Mouse (Mus musculus): ENCODE data around the gene Cxcl16. TPM values are rescaled to one million over a fixed set of nuclear protein-coding genes. Genes with fewer than 3 reads are reported as not detected.

The Cxcl16 gene
- 0.87 and 1.1 TPM in 2 replicates for polyA plus RNA-seq (2016; fragmentation: Nextera tagmentation; extraction: Ambion mirVana)

DNA sequence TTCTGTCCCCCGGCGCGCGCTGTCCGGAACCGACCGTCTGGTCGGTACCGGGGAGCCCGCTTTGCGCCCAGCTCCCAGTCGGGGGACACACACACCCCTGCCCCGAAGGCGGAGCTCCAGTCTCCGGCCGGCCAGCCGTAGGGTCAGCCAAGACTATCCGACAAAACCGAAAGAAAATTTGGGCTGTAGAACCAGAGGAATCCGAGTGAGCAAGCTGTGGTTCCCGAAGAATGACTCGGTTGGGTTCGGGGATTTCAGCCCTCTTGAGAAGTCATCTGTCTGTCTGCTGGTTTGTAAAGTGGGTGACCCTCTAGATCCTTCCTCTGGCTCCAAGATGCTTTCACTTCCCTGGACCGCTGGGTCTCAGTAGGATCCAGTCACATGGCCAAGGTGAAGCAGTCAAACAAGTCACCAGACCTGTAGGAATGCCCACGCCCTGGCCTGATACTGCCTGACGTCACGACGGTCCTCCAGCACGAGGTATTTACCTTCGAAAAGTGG lies at the start of gene Cxcl16:
Cxcl16 (minus strand) TSS at position 384 of the 501 bp plus-strand sequence.
- H3K27ac ChIP-seq = no peak within 1 kb of the TSS
- peak within 1 kb of the TSS; percentile 58 for H3K4me3 ChIP-seq
- ATAC-seq = no peak
- peaks cover 69% of the 10 kb centered on the region for H3K27me3 ChIP-seq (replicated peaks)
- H3K4me1 ChIP-seq = peaks cover 9% of the 10 kb centered on the region; the same call in 1 of the 2 replicates
- H3K9me3 ChIP-seq (replicated peaks) = 0 out of 2 replicates have a peak, but pooled peaks cover 3% of the 10 kb centered on the region
- H3K4me2 ChIP-seq = peak within 1 kb of the TSS; percentile 77
- H3K36me3 ChIP-seq = no peaks in the 10 kb centered on the region
- H3K9ac ChIP-seq = peak within 1 kb of the TSS; percentile 48; the same call in 1 of the 2 replicates
- WGBS (ENCODE audit: insufficient replicate concordance) = 4% methylated on average over 30 of the region's 30 CpGs

DNA sequence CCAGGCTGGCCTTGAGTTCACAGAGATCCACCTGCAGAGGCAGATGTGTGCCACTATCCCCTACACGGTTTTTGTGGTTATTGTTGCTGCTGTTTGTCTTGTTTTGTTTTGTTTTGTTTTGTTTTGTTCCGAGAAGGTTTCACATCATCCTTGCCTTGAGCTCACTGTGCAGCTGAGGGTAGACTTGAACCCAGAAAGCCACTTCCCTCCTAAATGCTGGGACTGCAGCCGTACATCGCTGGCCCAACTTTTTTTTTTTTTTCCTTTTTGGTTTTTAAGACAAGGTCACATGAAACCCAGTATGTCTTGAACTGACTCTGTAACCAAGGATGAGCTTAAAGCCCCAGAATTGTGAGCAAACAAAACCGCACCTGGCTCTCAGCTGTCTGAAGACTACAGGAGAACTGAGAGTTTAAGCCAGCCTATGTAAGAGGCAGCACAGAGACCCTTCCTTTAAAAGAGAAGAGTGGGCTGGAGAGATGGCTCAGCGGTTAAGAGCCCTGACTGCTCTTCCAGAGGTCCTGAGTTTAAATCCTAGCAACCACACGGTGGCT lies 47.3 kb upstream of the Cxcl16 start:
- no peak for ATAC-seq
- Histone ChIP-seq H3K4me3 (no peak overlapping the region), H3K9ac (no peak overlapping the region), H3K27ac (no peak overlapping the region), H3K27me3 (replicated peaks) (peaks cover 50% of the 10 kb centered on the region), H3K4me1 (peaks cover 26% of the 10 kb centered on the region), H3K9me3 (replicated peaks) (no peaks in the 10 kb centered on the region), H3K4me2 (no peak overlapping the region), H3K36me3 (no peaks in the 10 kb centered on the region)
- WGBS (ENCODE audit: insufficient replicate concordance) = 61% methylated on average over 7 of the region's 7 CpGs

DNA sequence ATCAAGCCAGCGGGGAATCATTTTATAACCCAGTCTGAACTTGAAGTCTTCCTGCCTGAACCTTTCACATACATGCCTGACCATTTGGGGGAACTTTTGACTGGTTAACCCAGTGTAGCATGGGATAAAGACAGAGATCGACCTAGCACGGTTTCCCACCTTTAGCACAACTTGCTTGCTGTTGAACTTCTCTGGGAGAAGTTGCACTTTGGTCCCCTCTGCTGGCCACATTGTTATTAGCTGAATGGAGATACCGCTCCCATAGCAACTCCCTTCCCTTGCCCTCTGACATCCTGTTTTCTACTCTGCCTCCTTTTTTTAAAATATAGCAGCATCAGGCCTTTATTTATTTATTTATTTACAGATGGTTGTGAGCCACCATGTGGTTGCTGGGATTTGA lies 46.6 kb upstream of the Cxcl16 start:
- no peaks in the 10 kb centered on the region for H3K36me3 ChIP-seq
- ATAC-seq = no peak
- 18% methylated on average over 4 of the region's 4 CpGs for WGBS (ENCODE audit: insufficient replicate concordance)

DNA sequence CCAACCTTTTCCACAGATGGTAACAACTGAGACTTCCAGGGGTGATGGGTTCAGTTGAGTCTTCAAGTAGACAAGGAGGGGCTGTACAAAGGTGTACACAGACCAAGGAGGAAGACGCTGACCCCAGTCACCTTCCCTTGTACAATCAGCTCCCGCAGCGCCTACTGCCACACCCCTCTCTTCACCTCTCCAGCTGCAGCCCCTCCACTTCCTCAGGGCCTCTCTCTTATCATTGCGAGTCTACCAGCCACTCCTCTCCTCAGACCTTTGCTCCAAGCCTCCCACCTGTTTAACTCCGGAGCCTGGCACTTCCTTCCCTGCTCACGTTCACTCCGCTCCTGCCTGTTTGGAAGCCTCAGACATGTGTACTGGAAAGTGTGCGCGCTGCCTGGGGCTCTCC lies 45.2 kb upstream of the Cxcl16 start, which contains the start of gene Tm4sf5:
Tm4sf5 (plus strand) TSS at position 275 of the 400 bp plus-strand sequence.
- Histone ChIP-seq H3K9ac (no peak within 1 kb of the TSS), H3K4me3 (no peak within 1 kb of the TSS), H3K27me3 (replicated peaks) (peaks cover 46% of the 10 kb centered on the region), H3K4me1 (peaks cover 21% of the 10 kb centered on the region), H3K27ac (no peak within 1 kb of the TSS), H3K36me3 (no peaks in the 10 kb centered on the region), H3K9me3 (replicated peaks) (no peaks in the 10 kb centered on the region), H3K4me2 (peak within 1 kb of the TSS; percentile 26)
- ATAC-seq = peak; percentile 42; the same call in 1 of the 2 replicates
- 27% methylated on average over 9 of the region's 9 CpGs for WGBS (ENCODE audit: insufficient replicate concordance)

More for the DNA sequence above, 46.6 kb upstream of the Cxcl16 start:
- Histone ChIP-seq H3K4me3 (no peak overlapping the region), H3K27ac (no peak overlapping the region), H3K4me2 (peak overlapping the region; percentile 37), H3K9me3 (replicated peaks) (no peaks in the 10 kb centered on the region), H3K9ac (no peak overlapping the region), H3K27me3 (replicated peaks) (peaks cover 54% of the 10 kb centered on the region), H3K4me1 (peaks cover 25% of the 10 kb centered on the region)

DNA sequence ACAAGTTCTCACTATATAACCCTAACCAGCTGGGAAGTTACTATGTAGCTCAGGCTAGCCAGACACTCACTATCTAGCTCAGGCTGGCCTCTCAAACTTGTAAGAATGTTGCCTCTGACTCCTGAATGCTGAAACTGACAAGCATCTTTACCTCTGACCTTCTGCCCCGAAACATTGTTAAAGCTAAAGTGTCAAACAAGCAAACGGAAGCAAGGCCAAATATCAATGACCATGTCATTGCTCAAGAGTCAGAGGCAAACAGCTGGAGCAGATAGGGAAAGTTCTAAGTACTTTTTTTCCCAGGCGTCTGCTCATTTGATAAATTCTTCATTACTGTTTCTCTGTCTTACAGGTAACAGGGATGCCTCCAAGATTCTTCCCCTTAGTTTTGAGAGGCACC lies 42.2 kb upstream of the Cxcl16 start:
- peaks cover 21% of the 10 kb centered on the region for H3K4me1 ChIP-seq
- 39% methylated on average over 3 of the region's 3 CpGs for WGBS (ENCODE audit: insufficient replicate concordance)
- H3K36me3 ChIP-seq = no peaks in the 10 kb centered on the region
- no peak overlapping the region for H3K9ac ChIP-seq
- H3K27ac ChIP-seq = no peak overlapping the region
- no peak overlapping the region for H3K4me3 ChIP-seq
- ATAC-seq = no peak
- H3K9me3 ChIP-seq (replicated peaks) = no peaks in the 10 kb centered on the region
- no peak overlapping the region for H3K4me2 ChIP-seq
- 0 out of 2 replicates have a peak, but pooled peaks cover 19% of the 10 kb centered on the region for H3K27me3 ChIP-seq (replicated peaks)

DNA sequence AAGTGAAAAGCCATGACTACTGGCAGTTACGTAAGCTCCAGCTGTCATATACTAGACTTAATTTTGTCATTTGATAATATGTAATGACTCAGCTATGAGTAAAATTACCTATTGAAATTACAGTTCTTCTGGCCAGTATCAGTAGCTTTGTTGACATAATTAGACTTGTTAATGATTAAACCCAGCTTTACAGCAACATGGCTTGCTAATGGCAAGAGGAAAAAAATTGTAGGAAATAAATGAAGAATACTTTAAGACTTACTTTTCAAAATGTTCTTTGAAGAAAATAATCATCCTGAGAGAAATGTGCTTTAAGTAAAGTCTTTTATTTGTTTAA lies 40.7 kb upstream of the Cxcl16 start:
- Histone ChIP-seq H3K4me3 (no peak overlapping the region), H3K27ac (no peak overlapping the region), H3K9me3 (replicated peaks) (no peaks in the 10 kb centered on the region), H3K4me1 (peaks cover 10% of the 10 kb centered on the region), H3K36me3 (no peaks in the 10 kb centered on the region), H3K9ac (no peak overlapping the region), H3K27me3 (replicated peaks) (peaks cover 19% of the 10 kb centered on the region; the same call in 1 of the 2 replicates), H3K4me2 (no peak overlapping the region)
- 87% methylated on average over 1 of the region's 1 CpGs for WGBS (ENCODE audit: insufficient replicate concordance)
- ATAC-seq = no peak

DNA sequence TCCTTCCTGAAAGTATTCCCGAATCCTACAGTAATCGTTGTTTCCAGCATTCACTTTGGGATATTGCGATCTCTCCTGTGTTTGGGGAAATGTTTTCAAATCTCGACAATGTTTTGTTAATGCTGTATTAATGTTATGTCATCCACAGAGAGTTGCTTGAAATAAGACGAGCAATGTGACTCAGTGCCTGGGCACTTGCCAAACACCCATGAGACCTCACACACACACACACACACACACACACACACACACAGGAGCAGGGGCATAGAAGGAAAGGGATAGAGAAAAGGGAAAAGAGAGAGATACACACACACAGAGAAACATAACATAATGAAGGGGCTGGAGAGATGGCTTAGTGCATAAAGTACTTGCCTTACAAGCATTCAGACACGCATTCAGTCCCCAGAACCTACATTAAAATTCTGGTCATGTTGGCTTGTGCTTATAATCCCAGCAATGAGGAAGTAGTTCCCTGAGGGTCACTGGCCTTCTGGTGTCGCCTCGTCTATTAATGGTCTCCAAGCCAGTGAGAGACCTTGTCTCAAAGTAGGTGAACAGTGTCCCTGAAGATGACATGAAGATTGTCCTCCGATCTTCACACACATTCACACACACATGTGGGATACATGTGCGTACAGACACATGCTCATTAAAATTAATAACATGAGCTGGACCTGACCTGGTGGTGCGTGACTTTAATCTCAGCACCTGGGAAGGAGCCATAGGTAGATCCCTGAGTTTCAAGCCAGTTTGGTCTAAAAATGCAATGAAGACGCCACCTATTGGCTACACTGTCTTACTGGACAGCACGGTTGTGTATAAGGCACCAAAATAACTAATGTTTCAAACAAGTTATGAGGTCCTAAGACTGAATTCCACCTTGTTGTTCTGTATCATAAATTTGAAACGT lies 40.0 kb upstream of the Cxcl16 start:
- no peaks in the 10 kb centered on the region for H3K36me3 ChIP-seq
- H3K4me2 ChIP-seq = no peak overlapping the region
- ATAC-seq = no peak
- no peak overlapping the region for H3K27ac ChIP-seq
- H3K27me3 ChIP-seq (replicated peaks) = peaks cover 16% of the 10 kb centered on the region; the same call in 1 of the 2 replicates
- peaks cover 4% of the 10 kb centered on the region for H3K4me1 ChIP-seq
- 61% methylated on average over 14 of the region's 14 CpGs for WGBS (ENCODE audit: insufficient replicate concordance)
- H3K9ac ChIP-seq = no peak overlapping the region
- H3K9me3 ChIP-seq (replicated peaks) = no peaks in the 10 kb centered on the region
- H3K4me3 ChIP-seq = no peak overlapping the region

DNA sequence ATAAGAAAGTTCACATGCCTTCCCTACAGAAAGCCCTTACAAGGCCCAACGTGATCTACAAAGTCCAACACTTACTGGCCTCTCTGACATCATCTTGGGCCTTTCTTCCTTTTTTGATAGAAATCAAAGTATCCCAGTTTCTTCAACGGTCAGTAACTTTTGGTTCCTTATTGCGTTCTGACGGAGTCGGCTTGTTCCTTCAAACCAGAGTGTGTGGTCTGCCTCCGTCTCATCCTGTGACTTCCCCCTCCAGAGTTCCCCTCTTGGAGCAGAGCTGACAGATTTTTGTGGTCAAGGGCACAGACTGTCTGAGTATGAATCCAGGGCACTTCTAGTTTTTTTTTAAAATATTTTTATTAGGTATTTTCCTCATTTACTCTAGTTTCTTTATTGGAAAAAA lies 29.9 kb upstream of the Cxcl16 start:
- 16% methylated on average over 6 of the region's 6 CpGs for WGBS (ENCODE audit: insufficient replicate concordance)
- Histone ChIP-seq H3K27me3 (replicated peaks) (peaks cover 5% of the 10 kb centered on the region; the same call in 1 of the 2 replicates), H3K27ac (no peak overlapping the region), H3K4me2 (no peak overlapping the region), H3K9ac (no peak overlapping the region), H3K36me3 (no peaks in the 10 kb centered on the region), H3K9me3 (replicated peaks) (no peaks in the 10 kb centered on the region), H3K4me3 (no peak overlapping the region), H3K4me1 (no peaks in the 10 kb centered on the region)
- ATAC-seq = no peak

DNA sequence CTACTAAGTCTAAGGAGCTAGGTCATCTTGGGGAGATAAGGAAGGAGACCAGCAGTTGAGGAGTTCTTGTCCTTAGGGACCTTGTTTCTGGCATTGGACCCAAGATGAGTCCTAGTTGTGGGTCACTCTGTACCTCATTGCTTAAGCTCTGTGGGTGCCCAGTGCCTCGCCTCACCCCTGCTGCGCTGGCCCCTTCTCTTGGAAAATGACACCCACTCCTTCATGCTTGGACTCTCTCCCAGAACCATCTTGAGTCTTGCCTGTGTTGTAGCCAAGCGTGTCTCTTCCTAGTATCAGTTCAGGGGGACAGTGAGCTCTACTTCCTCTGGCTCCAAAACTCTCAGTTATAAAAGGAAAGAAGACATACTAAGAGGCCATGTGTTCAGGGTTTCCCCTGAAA lies 29.4 kb upstream of the Cxcl16 start:
- Histone ChIP-seq H3K4me1 (no peaks in the 10 kb centered on the region), H3K4me2 (no peak overlapping the region), H3K9ac (no peak overlapping the region), H3K4me3 (no peak overlapping the region), H3K36me3 (no peaks in the 10 kb centered on the region), H3K27ac (no peak overlapping the region), H3K27me3 (replicated peaks) (peaks cover 5% of the 10 kb centered on the region; the same call in 1 of the 2 replicates), H3K9me3 (replicated peaks) (no peaks in the 10 kb centered on the region)
- no peak for ATAC-seq
- 70% methylated on average over 3 of the region's 3 CpGs for WGBS (ENCODE audit: insufficient replicate concordance)

DNA sequence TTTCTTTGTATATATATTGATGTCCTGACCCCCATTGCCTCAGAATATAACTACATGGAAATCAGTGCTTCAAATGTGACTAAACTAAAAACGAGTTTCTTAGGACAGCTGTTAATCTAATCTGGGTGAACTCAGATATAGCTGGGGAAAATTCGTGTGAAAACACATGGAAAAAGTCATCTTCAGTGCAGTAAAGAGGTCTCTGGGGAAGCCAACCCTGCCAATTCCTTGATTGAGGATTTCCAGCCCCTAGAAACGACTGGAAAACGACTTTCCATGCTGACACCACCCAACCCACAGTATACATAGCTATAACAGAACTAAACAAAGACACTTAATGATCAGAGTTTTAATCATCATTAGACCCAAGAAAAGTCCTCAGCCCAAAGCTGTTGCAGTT lies 28.0 kb upstream of the Cxcl16 start:
- H3K4me1 ChIP-seq = no peaks in the 10 kb centered on the region
- H3K27ac ChIP-seq = no peak overlapping the region
- no peak overlapping the region for H3K4me3 ChIP-seq
- no peaks in the 10 kb centered on the region for H3K9me3 ChIP-seq (replicated peaks)
- H3K9ac ChIP-seq = no peak overlapping the region
- no peaks in the 10 kb centered on the region for H3K36me3 ChIP-seq
- no peak for ATAC-seq
- H3K4me2 ChIP-seq = no peak overlapping the region
- 33% methylated on average over 4 of the region's 4 CpGs for WGBS (ENCODE audit: insufficient replicate concordance)
- peaks cover 5% of the 10 kb centered on the region; the same call in 1 of the 2 replicates for H3K27me3 ChIP-seq (replicated peaks)

DNA sequence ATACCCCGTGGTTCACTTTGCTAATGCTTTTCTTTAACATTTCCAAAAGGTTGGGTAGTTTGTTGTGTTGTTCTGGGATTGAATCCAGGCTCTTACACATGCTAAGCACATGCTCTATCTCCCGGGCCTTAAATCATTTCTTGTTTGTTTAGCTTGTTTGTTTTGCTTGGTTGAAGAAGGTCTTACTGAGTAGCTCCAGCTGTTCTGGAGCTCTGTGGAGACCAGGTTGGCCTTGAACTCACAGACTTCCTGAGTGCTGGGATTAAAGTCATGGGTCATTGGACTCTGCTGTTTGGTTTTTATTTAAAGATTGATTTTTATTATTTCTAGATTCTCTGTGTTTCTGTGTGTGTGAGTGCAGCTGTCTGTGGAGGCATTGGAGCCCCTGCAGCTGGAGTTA lies 25.7 kb upstream of the Cxcl16 start:
- Histone ChIP-seq H3K4me3 (no peak overlapping the region), H3K27ac (no peak overlapping the region), H3K9me3 (replicated peaks) (no peaks in the 10 kb centered on the region), H3K4me2 (no peak overlapping the region), H3K36me3 (no peaks in the 10 kb centered on the region), H3K9ac (no peak overlapping the region), H3K27me3 (replicated peaks) (0 out of 2 replicates have a peak, but pooled peaks cover 5% of the 10 kb centered on the region), H3K4me1 (no peaks in the 10 kb centered on the region)
- ATAC-seq = no peak
- WGBS (ENCODE audit: insufficient replicate concordance) = 39% methylated on average over 2 of the region's 2 CpGs
